Mouse (Mus musculus) thymus, adult 2 months (tissue): Measurements from ENCODE around the gene Mfsd5. TPM values are rescaled to one million over a fixed set of nuclear protein-coding genes. Genes with fewer than 3 reads are reported as not detected.

Source experiments
- DNase-seq: peaks from one replicate; pipeline ENCODE4 v3.0.0; 2021
- H3K27ac ChIP-seq: fragments of 200-500 bp; 2 replicates; pipeline ENCODE4 v1.5.1; 2012; ENCODE audit warnings: low read length, control low read depth; ENCODE audit not compliant: control insufficient read depth, insufficient read depth
- H3K27me3 ChIP-seq: fragments of 200-500 bp; 2 replicates; pipeline ENCODE4 v1.6.1; 2012; ENCODE audit warnings: mild to moderate bottlenecking, low read length, moderate library complexity, mixed read lengths; ENCODE audit not compliant: control insufficient read depth, insufficient read depth
- H3K36me3 ChIP-seq: fragments of 200-500 bp; 2 replicates; pipeline ENCODE4 v1.6.1; 2012; ENCODE audit warnings: mild to moderate bottlenecking, low read length, moderate library complexity; ENCODE audit not compliant: control insufficient read depth, insufficient read depth
- H3K4me1 ChIP-seq: fragments of 200-500 bp; replicated peaks from 2 replicates; pipeline ENCODE4 v1.6.1; 2012; ENCODE audit warnings: low read length; ENCODE audit not compliant: control insufficient read depth, insufficient read depth
- H3K4me3 ChIP-seq: fragments of 200-500 bp; 2 replicates; pipeline ENCODE4 v1.5.1; 2012; ENCODE audit warnings: mild to moderate bottlenecking, low read length, control low read depth, moderate library complexity; ENCODE audit not compliant: control insufficient read depth, insufficient read depth
- CTCF ChIP-seq: fragments of 200-500 bp; IDR thresholded peaks from 2 replicates; pipeline ENCODE4 v1.5.1; 2012; ENCODE audit warnings: mild to moderate bottlenecking, control low read depth, low read length, moderate library complexity, borderline replicate concordance; ENCODE audit not compliant: control insufficient read depth, poor library complexity, insufficient read depth; ENCODE audit errors: extremely low read depth
- POLR2A ChIP-seq: fragments of 200-500 bp; IDR thresholded peaks from 2 replicates; pipeline ENCODE4 v1.6.1; 2012; ENCODE audit warnings: mild to moderate bottlenecking, low read length, control low read depth, moderate library complexity; ENCODE audit not compliant: control insufficient read depth, poor library complexity, insufficient read depth; ENCODE audit errors: extremely low read depth
- WGBS: fragments of 180-500 bp; shearing (Covaris S2); methylation state at CpG from one replicate; pipeline ENCODE4 v1.1.7; 2018; 5-methylcytosine and 5-hydroxymethylcytosine counted together
- polyA plus RNA-seq: library from polyadenylated mRNA; depleted of rRNA; stranded (reverse); fragments of >200 nt; gene quantifications from 2 replicates; pipeline ENCODE4 v1.2.3, GENCODE M21; 2012; rRNA removed

Gene Mfsd5
- polyA plus RNA-seq, result 87.9 and 92.5 TPM in 2 replicates

DNA sequence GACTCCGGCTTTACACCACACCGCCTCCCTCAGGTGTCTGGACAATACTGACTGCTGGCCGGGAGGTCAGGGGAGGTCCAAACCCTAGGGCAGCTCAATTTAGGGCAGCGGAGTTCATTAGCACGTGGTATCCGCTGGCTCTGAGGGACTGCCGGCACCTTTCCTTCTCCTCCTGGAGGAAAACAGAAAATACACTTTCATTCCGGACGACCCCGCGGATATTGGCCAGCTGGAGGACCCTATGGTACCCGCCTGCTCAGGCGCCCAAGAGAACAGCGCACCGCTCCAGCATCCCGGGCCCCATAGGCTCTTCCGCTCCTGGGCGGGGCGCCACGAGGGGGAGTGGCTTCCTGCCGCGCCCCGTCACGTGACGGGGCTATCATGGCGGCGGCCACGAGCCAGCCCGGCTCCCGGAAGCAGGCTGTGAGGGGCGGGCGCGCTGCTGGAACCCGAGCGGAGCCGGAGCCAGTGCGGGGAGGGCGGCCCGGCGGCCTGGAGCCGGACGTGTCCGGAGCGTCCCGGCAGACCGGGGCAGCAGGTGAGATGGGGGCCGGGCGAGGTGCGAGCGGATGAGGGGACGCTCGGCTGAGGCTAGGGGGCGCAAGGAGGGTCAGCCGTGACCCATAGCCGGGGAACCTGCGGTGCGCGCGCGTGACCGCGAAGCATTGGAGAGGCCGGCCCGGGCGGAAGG, at the start of gene Mfsd5:
Gene Mfsd5, plus strand, starts transcription at position 363 of the 691 bp plus-strand sequence.
- Histone ChIP-seq H3K27ac (no peak within 1 kb of the TSS), H3K4me3 (peak within 1 kb of the TSS; percentile 88), H3K27me3 (no peaks in the 10 kb centered on the region), H3K4me1 (peaks cover 14% of the 10 kb centered on the region), H3K36me3 (0 out of 2 replicates have a peak, but pooled peaks cover 5% of the 10 kb centered on the region)
- peak; percentile 83 for DNase-seq
- TF ChIP-seq CTCF, result peak; percentile 50; the same call in 1 of the 2 replicates
- TF ChIP-seq POLR2A, result peak; percentile 84
- WGBS, result under 1% methylated on average over 65 of the region's 65 CpGs

DNA sequence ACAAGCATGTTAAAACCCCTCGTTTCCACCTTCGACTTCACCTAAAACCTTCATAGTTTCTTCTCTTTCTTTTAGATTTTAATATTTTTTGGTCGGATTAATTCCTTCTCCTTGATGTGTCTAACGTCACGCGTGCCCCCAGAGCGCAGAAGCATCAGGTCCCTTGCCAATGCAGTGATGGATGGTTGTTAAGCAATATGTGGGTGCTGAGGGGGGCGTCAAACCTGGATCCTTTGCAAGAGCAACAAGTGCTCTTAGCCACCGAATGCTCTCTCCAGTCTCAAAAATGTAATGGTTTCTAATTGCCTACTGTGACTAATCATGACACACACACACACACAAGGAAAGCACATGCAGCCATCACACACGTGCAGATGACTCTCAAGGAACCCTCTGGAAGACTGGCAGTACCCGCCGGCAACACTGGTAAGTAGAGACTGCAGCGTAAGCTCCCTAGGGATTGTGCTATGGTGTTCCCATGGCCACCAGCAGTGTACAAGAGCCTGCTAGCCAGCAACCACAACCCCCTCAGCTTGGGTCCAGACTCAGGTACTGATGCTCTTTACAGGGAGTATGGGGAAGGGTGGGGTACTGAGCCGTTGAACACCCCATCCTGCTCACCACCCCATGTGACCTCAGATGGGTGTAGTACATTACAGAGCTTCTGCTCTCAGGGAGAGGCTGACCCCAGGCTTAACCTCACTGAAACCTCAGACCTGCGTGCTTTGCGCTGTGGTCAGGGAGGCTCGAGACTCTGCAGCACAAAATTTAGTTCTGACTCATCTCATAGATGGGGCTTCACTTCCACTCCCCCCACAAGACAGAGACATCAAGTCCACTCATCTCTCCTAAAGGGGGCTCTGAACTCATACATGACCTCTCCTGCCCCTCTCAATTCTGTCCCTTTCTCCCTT, 48.6 kb upstream of the Mfsd5 start:
- Histone ChIP-seq H3K4me3 (peak overlapping the region; percentile 37), H3K27me3 (no peaks in the 10 kb centered on the region), H3K36me3 (no peaks in the 10 kb centered on the region), H3K4me1 (peaks cover 49% of the 10 kb centered on the region), H3K27ac (peak overlapping the region; percentile 62; the same call in 1 of the 2 replicates)
- peak; percentile 31 for DNase-seq
- TF ChIP-seq POLR2A, result no peak
- no peak for TF ChIP-seq CTCF
- 61% methylated on average over 17 of the region's 17 CpGs for WGBS

DNA sequence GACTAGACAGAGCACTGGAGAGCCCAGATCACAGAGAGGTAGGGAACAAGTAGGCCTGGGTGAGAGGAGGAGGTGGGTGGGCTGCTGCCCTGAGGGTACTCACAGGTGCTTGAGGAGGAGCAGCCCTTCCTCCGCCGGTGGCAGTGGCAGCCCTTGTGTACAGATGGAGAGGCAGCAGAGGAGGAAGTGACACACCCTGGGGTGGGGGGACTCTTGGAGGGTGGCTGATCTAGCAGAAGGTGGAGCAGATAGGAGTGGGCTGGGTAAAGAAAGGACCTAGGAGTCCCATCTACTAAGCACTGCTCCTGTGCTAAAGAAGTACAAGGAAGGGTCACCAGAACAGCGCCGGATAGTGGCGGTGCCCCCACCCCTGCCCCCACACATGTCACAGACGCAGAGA, 47.5 kb upstream of the Mfsd5 start, which contains the start of gene Itgb7:
Gene Itgb7, minus strand, starts transcription at position 197 of the 400 bp plus-strand sequence.
- Histone ChIP-seq H3K36me3 (no peaks in the 10 kb centered on the region), H3K27me3 (no peaks in the 10 kb centered on the region), H3K4me3 (peak within 1 kb of the TSS; percentile 37), H3K27ac (peak within 1 kb of the TSS; percentile 62), H3K4me1 (peaks cover 47% of the 10 kb centered on the region)
- WGBS, result 3% methylated on average over 6 of the region's 6 CpGs
- peak; percentile 84 for DNase-seq
- TF ChIP-seq POLR2A, result peak; percentile 44; the same call in 1 of the 2 replicates
- TF ChIP-seq CTCF, result no peak

DNA sequence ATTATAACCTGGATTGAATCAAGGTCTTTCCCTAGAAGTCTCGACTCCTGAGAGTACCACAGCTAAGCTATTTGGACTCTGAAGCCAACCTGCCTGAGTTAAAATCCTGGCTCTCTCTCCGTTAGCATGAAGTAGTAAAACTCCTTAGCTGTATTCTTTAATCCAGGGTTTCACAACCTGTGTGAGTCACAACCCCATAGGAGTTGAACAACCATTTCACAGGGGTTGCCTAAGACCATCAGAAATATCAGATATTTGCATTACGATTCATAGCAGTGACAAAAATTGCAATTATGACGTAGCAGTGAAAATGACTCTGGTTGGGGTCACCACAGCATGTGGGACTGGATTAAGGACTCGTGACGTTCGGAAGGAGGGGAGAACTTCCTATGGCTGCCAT, 46.5 kb upstream of the Mfsd5 start:
- Histone ChIP-seq H3K4me1 (peaks cover 47% of the 10 kb centered on the region), H3K27ac (no peak overlapping the region), H3K4me3 (no peak overlapping the region), H3K27me3 (no peaks in the 10 kb centered on the region), H3K36me3 (no peaks in the 10 kb centered on the region)
- DNase-seq, result no peak
- WGBS, result 93% methylated on average over 7 of the region's 7 CpGs
- TF ChIP-seq CTCF, result no peak
- TF ChIP-seq POLR2A, result no peak

DNA sequence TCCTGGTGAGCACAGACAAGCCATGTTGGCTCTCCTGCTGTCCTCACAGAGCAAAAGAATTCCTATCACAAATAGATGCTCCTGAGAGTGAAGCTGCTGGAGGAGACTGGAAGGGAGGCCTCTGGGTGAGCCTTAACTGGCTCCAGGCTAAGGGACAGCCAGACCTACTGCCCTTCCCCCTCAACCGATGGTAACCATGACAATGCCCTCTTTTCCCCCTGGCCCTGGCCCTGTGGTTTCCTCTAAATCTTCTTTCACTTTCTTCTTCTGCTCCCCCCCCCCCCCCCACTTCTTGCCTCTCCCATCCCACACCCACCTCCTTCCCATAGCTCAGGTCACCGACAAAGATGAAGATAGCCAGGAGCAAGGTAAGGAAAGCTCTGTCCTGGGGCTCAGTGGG, 45.4 kb upstream of the Mfsd5 start:
- TF ChIP-seq POLR2A (no peak), CTCF (no peak)
- peaks cover 47% of the 10 kb centered on the region for H3K4me1 ChIP-seq
- no peaks in the 10 kb centered on the region for H3K36me3 ChIP-seq
- peak; percentile 37 for DNase-seq
- no peak overlapping the region for H3K4me3 ChIP-seq
- H3K27ac ChIP-seq, result no peak overlapping the region; the same call in 1 of the 2 replicates
- 0% methylated on average over 2 of the region's 2 CpGs for WGBS
- no peaks in the 10 kb centered on the region for H3K27me3 ChIP-seq

DNA sequence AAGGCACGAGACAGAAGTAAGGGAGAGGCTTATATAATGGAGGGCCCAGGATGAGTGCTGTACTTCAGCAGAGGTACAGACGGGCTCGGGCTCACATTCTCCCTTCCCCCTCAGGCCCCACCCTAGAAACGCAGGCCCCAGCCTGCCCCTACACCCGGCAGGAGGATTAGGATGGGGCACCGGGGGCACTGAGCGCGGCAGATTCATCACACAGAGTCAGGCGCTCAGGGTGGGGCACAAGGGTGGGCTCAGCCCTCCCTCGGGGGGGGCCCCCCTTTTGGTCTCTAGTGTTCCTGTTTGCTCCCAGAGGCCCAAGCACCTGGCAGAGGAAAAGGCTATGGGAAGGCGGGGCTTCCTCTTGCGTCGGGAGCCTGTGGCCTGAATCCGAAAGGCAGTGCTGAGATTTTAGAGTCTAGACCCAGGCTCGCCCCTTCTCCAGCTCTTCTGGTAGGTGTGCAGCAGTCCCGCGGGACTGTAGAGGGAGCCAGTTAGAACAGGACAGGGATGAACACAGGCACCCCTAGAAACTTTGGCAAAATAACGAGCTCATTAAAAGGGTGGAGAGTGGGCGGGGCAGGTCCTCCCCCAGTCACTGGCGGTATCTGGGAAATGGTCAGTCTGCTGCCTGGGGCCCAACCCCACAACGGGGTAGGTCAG, 43.8 kb upstream of the Mfsd5 start:
- WGBS, result 26% methylated on average over 21 of the region's 21 CpGs
- Histone ChIP-seq H3K4me3 (no peak overlapping the region), H3K27me3 (no peaks in the 10 kb centered on the region), H3K27ac (no peak overlapping the region), H3K4me1 (peaks cover 46% of the 10 kb centered on the region), H3K36me3 (no peaks in the 10 kb centered on the region)
- no peak for TF ChIP-seq POLR2A
- DNase-seq, result peak; percentile 31
